Mouse (Mus musculus) urinary bladder, postnatal 4 days (tissue): Measurements from ENCODE around the gene Prrx1.

Experiments
- DNase-seq, 2 experiments: peaks; one replicate each; pipeline ENCODE4 v3.0.0; 2021 to 2022; ENCODE audit warnings: low spot score in 2 of 2

The Prrx1 gene

DNA sequence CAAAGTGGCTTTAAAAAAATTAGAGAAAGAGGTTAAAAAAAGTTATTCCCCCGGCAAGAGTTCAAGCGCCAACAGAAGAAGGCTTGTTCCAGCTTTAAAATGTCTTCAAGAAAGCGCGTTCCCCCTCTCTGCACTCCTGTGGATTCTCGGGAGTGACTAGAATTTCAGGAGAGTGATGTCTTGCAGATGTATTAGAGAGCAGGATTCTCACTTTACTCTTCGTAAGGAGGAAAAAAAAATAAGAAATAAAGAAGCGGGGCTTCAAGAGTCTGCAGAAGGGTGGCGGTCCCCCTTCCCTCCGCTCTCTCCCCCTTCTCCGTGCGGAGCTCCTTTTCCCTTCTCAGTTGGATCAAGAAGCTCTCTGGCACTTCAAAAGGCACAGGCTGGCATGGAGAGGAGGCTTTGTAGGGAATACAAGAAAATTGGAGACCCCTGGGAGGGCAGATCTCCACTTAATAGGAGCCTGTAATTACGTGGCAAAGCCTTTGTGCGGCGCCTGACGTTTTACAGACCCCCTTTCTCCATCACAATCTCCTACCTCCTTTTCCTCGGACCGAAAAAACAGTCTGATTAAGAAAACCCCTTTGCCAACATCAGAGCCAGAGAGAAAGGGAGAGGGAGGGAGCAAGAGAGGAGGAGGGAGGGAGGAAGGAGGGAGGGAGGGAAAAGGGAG lies at the start of gene Prrx1:
Gene Prrx1, minus strand, starts transcription at position 610 of the 673 bp plus-strand sequence.
- no peak for DNase-seq

- DNase-seq, result no peak
Observed at GRCm38 (mm10) chr1:163362202-163362601, 48.7 kb upstream of the Prrx1 start.

DNA sequence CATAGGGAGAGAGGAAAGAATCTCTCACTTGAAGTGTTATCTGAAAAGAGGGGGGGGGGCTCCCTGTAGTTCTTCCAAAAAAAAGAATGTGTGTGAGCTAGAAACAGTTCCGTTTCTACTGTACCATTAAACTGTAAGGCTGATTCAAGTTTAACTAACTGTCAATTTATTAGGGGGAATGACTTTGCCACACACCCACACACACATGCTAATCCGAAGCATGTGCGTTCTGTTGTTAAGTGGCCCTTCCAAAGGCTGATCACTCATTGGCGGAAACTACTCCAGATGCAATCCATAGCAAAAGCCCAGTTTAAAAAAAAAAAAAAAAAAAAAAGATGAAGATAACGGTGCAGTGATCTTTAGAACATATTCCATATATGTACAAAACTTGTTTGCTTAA lies 47.9 kb upstream of the Prrx1 start:
- DNase-seq, result no peak

GRCm38 (mm10) chr1:163360796-163361195 lies 47.3 kb upstream of the Prrx1 start:
- no peak for DNase-seq

GRCm38 (mm10) chr1:163359521-163359920 lies 46.0 kb upstream of the Prrx1 start:
- no peak for DNase-seq

GRCm38 (mm10) chr1:163358165-163358564 lies 44.7 kb upstream of the Prrx1 start:
- DNase-seq, result no peak

DNA sequence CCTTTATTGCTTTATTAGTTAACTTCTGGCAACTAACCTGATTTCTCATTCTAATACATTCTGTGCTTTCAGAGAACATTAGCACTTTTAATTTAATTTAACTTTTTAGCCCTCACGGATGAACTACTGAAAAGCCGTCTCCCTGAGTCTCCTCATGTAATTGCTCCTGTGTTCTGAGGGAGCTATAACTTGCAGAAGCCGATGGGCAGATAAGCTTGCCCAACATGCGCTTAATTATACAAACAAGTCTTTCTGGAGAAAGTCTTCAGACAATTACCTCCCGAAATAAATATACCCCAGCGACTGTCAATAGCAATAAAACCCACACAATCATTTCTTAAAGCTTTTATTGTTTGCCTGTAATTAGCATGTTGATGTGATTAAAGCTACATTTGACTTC lies 44.2 kb upstream of the Prrx1 start:
- DNase-seq, result no peak

- no peak for DNase-seq
Observed at GRCm38 (mm10) chr1:163356167-163356566, 42.7 kb upstream of the Prrx1 start.

DNA sequence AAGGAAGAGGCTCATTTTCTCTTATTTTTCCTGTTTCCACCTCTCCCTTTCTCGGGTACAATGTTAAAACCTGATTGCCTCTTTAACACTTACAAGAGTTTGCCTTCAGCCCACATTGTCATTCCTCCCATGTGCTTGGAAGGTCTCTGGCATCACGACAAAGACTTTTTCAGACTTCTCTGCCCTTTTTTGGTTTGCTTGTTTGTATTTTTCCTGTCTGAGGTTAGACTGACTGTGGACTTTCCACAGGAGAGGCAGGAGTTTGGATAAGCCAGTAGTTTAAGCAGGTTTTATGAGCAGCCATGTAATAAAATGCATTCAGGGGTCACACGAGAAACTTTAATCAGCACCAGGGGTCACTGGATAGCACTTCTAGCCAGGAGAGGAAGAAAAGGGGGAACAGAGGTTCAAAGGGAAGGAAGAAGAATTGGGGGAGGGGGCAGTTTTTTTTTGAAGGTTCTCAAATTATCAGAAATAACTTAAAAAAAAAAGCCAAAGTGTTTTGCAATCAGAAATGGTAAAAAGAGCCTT lies 42.2 kb upstream of the Prrx1 start:
- DNase-seq, result no peak

DNA sequence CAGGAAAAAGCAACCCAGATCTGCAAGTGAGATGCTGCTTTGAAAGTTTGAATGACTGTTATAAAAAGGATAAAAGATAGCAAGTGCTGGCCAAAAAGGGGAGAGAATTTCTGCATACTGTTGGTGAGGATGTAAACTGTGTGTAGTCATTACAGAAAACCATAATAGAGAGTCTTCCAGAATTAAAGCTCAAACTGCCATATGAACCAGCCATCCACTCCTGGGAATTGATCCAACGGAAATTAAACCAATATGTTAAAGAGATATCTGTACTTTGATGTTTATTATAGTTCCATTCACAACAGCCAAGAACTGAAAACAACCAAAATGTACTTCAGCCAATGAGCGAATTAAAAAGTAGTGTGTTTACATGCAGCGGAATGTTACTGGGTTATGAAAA lies 37.5 kb upstream of the Prrx1 start:
- DNase-seq, result no peak

- no peak for DNase-seq
Observed at GRCm38 (mm10) chr1:163345541-163345940, 32.0 kb upstream of the Prrx1 start.

DNA sequence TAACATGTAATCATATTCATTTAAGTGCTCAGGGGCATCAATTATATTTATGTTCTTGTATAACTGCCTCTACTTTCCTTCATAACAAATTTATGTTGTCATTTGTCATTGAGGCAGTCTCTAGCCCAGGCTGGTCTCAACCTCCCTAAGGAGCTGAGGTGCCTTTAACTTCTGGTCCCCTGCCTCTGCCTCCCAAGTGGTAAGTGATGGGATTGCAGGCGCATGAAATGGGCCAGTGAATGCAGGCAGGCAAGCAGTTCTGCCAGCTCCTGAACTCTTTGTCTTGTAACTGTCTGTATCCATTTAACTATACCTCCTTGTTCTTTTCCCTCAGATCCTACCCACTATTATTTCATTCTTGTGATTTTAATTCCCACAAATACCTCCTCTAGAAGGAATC lies 31.4 kb upstream of the Prrx1 start:
- DNase-seq, result no peak

GRCm38 (mm10) chr1:163339219-163339561 lies 25.7 kb upstream of the Prrx1 start:
- no peak for DNase-seq

DNA sequence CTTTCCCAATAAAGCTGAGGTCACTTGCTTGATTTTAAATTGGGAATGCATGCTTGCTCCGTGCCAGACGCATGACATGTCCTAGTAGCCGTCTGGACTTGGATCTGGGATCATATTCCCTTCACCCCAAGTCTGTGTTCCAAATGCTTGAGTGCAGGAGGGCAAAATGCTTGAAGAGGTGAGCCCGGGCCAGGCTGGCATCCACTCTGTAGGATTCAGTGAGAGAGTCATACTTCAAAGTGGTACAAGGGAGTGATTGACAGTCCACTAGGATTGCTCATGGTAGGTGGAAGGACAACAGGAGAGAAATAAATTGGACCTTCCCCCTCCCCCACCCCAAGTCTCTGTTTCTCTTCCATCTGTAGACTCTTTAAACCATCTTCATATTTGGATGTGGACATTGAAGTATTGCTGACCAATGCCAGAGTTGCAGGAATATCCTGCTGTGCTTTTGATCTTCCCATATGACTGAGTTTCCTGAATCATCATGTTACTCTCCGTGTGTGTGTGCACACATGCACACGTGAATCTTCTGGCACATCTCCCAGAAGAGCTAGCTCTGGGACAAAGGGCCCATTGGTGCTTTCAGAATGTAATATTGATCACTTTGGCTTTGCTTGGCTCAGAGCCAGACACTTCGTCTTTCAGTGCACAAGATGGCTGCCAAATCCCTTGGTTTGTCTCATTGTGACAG lies 25.2 kb upstream of the Prrx1 start:
- DNase-seq, result no peak

DNA sequence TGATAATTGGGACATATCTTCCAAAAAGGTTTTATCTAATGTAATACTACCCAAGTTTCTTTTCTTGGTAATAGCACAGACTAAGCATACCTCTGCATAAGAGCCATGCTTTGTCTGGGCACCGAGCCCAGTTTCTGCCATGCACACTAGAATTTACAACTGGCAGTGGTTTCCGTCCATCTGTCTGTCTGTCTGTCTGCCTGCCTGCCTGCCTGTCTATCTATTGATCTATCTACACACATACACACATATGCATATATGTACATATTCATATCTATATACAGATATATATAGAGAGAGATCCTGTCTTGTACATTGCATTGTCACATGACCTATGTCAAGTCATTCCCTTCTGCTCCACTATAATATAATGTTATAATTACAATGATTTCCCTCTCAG lies 24.3 kb upstream of the Prrx1 start:
- no peak for DNase-seq

DNA sequence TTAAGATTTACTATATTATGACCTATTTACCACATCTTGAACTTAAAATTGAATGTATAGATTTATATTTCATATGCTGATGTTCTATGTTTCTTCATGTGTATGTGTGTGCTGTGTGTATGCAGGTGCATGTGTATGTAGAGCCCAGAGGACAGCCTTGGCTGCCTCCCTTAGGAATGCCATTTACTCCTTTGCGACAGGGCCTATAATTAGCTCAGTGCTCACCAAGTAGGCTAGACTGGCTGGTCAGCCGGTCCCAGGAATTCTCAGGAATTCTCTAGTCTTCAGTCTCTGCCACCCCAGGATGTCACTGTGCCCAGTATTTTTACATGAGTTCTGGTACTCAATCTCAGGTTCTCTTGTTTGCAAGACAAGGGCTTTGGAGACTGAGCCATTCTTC lies 13.8 kb upstream of the Prrx1 start:
- DNase-seq, result no peak

DNA sequence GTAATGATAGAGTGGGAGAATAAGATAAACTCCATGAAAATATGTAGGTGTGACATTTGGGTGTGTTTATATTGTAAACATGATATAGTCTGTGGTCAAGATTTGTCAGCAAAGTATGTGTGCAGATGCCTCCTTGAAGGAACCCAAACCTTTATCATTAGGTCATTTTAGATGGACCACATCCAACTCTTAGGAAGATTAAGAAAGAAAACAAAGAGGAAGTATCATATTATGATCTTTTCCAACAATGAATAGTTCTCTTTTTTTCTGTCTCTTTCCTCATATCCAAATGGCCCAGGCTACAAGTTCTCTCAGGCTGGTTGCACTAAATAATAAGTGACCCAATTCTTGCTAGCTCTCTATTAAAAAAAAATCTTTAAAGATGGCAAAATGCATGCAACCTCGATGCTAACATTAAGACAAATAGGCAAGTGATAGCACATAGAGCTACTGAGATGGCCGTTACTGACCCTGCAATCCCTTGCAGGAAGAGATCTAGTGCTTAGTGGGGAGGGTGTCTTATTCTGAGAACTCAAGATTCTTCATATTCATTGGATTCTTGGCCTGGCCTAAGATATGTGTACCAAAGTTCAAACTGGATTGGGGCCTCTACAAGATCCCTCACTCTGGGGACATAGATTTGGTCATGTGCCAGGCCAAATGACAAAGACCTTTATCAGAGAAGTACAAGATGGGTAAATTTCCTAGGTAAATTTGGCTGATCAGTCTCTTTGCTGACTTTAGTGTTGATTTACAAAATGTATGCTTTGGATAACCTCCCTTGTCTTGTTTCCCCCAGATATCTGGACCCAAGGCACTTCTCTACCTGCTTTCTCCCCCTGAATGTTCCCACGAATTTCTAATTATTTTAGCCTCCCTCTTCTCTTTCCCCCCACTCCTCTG lies 6.4 kb upstream of the Prrx1 start:
- no peak for DNase-seq

- no peak for DNase-seq
Observed at GRCm38 (mm10) chr1:163316920-163317319, 3.4 kb upstream of the Prrx1 start.

DNA sequence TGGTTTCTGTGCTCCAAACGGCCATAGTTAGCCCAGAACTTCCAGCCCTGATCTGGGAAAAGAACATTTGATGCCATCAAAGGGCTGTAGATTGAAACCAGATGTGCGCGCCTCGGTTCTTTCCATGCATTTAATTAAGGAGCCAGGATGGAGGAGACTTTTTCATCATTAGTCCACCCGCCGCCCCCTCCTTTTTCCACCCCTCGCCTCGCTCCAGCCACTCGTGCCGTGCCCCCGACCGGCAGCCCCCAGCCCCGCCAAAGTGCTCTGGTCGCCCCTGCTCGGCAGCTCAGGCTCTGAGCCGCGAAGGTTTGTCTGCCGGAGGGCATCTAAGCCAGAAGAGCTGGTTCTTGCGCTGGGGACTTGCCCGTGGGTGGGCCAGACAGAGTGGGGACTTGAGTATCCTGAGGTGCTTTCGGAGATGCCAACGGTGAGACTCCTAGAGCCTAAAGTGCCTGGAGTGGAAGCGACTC lies 1.4 kb upstream of the Prrx1 start:
- DNase-seq, result no peak

DNA sequence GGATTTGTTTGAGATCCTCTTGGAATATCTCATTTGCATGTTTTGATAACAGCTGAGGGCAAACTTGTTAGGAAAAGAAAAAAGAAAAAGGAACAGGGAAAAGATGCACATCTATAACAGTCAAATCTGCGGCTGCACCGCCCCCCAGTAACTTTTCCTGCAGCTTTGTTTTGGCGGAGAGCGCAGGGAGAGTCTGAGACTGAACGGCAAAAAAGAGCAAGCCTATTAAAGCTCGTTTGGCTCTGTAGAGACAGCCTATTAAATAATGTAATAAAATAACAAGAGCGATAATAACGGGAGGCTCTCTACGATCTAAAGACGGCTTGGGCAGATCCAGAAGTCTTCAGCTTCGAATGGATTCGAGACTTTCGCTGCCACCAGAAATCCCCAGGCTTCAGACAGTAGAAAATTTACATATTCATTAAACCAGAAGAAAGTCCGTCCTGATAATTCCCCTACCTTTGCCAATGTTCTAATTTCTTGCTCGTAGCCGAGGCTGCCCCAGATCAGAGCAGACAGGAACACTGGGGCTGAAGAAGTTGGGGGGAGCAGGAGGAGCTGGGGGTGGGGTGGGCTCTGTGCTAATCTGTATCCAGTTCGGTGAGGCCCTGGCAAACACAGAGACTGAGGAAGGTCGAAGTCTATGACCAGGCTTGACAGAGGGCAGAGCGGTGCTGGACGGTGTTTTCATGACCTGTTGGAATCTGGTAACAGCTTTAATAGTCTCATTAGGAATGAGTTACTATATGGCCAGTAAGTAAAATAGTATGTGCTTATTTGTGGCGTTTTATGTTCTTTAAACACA lies 613 bp upstream of the Prrx1 start:
- DNase-seq, result no peak
